Mouse (Mus musculus): ENCODE data around the gene Cbx6. TPM values are rescaled to one million over a fixed set of nuclear protein-coding genes. Genes with fewer than 3 reads are reported as not detected.
A peak's percentile ranks its signal among the peaks of the same experiment; 100 is the strongest.

Cbx6 gene
- 100 to 1,000 TPM; 412 to 417 TPM for total RNA-seq (2021)

DNA sequence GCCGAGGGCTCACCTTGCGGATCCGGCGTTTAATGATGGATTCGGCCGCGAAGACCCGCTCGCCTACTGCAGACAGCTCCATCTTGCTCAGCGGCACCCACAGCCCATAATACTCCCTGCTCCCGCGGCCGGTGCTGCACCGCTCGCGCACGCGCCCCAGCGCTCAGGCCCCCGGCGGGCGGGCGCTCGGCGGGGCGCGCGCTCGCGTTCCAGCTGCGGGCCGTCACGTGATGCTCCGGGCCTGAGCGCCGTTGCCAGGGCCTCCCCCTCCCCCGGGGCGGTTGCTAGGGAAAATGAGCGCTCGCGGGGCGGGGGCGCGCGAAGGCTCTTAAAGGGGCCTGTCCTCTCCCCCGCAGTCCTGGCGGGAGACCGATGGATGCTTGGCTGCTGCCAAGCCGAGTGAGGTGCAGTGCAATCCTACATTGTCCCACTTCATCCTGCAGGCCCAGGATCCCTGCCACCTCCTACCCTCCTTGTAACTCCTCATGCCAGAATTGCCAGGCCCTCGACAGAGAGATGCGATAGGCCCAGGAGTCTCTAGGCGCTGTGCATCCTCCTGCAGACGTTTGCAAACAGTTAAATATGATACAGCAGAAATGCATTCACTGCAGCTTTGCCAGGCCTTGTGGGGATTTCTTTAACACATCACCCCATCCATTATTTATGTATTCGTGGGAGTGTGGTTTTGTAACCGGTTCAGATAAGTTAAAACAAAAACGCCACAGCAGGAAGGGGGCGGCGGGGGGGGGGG, at the start of gene Cbx6, which contains the start of gene Npcd:
Cbx6 (minus strand) TSS at position 559 of the 751 bp plus-strand sequence.
Npcd (minus strand) TSS at position 108 of the 751 bp plus-strand sequence.
- DNase-seq (ENCODE audit: low spot score in 2 of 2) = peak; percentile 98 to 99
- intact Hi-C loops (cut with DNase I) = loop anchor here (2.0 to 5.0 kb wide), 5 partner anchors 64 to 248 kb away; partner anchors contain the start of gene Pdgfb

DNA sequence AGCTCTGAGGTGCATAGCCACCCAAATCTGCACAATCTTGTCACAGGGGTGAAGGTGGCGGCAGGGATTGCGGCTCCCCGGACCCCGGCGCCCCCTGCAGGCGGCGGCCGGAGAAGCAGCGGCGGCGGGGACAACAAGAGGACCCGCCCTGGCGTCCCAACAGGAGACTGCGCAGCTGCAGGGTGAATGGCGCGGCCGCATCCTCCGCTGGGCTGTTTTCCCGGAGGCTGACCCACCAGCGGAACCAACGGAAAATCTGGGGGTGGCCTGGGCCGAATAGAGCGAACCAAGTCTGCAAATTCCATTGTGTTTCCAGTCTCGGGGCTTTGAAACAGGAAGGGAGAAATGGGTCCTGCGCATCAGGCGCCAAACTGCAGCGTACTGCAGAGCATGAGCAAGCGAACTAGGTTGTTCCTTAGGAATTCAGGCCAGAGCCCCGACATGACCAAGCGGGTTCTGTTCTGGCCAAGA, 48.9 kb upstream of the Cbx6 start:
- peak; percentile 96 to 98 for DNase-seq (ENCODE audit: low spot score in 2 of 2)
- intact Hi-C loops (cut with DNase I) = loop anchor here (1.0 to 10.0 kb wide), 2 partner anchors 51 to 129 kb away; no protein-coding TSS in a partner anchor

DNA sequence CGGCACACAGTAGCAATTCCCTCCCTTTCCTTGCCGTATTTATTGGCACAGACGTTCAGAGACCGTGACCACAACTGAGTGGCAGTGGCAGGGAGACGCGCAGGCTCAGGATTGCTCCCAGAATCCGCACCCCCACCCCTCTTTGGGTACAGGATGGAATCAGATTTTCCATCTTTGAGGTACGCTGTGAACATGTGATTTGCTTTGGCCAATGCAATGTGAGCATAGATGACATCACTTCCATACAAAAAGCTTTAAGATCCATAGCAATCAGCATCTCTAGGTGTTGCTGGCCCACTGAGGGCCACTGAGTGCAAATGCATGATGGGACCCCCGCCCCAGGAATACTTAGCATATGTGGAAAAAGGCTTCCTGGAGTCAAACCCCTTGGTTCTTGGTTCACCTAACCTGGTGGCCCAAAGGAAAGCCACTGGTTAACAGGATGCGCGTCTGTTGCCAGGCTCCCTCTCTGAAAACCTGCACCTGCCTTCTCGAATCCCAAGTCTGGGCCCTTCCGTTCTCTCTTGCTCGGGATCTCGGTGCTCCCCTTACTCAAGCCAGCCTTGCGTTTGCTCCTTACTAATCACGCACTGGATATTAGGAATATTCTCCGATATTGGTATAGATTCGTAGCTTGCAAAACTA, 48.3 kb upstream of the Cbx6 start:
- intact Hi-C loops (cut with DNase I) = loop anchor here (1.0 to 10.0 kb wide), 2 partner anchors 50 to 128 kb away; no protein-coding TSS in a partner anchor
- peak; percentile 66 to 68 for DNase-seq (ENCODE audit: low spot score in 2 of 2)

DNA sequence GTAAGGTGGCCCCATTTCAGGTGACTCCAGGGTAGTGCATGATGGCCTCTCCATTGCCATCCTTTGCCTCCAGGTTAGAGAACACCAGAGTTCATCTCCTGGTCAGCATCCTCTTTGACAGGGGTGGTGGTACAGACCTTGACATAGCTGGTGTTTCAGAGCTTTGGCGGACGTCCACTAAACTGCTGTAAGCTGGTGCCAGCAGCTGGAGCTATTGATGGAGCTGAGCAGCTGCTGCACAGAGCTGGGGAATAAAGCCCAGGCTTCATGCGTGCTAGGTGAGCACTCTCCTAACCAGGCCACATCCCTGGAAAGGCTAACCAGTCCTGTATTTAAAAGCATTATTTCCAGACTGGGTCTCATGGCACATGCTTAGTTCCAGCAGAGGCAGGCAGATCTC, 46.0 kb upstream of the Cbx6 start:
- intact Hi-C loops (cut with DNase I) = loop anchor here (10.0 kb wide), 1 partner anchor 126 kb away; no protein-coding TSS in a partner anchor
- DNase-seq (ENCODE audit: low spot score in 2 of 2) = no peak

DNA sequence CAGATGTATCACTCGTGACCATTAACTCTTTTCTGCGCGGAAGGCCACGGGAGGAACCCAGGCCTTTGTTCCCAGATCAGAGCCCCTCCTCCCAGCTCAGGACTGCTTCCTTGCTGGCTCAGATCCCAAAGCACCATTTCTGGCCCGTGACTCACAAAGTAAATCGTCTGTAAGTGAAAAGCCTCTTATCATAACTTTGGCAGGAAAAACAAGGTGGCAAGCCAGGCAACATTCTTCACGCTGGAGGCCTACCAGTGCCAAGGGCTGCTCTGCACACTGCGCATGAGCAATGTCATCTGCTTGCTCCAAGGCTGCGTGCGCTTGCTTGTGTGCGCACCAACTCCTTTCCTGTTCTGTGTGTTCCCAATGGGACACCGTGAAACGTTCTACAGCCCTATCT, 44.8 kb upstream of the Cbx6 start:
- peak; percentile 70 to 73 for DNase-seq (ENCODE audit: low spot score in 2 of 2)
- intact Hi-C loops (cut with DNase I) = no loop called here

DNA sequence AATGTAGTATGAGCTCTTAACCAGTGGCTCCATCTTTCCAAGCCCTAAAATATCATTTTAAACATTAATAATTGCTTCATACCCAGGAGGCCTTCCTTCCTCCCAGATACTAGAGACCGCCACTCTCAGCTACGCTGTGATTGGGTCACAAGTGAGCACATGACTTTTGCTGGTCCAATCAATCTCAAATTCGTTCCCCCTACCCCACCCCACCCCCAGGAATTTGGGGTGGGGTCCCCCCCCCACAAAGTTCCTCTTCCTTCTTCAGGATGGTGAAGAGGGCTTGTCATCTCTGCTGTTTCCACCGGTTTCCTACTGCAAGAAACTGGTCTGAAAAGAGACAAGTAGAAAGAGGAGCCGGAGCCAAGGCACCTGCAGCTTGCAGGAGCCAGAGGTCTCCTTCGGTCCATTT, 44.2 kb upstream of the Cbx6 start:
- intact Hi-C loops (cut with DNase I) = no loop called here
- no peak for DNase-seq (ENCODE audit: low spot score in 2 of 2)

DNA sequence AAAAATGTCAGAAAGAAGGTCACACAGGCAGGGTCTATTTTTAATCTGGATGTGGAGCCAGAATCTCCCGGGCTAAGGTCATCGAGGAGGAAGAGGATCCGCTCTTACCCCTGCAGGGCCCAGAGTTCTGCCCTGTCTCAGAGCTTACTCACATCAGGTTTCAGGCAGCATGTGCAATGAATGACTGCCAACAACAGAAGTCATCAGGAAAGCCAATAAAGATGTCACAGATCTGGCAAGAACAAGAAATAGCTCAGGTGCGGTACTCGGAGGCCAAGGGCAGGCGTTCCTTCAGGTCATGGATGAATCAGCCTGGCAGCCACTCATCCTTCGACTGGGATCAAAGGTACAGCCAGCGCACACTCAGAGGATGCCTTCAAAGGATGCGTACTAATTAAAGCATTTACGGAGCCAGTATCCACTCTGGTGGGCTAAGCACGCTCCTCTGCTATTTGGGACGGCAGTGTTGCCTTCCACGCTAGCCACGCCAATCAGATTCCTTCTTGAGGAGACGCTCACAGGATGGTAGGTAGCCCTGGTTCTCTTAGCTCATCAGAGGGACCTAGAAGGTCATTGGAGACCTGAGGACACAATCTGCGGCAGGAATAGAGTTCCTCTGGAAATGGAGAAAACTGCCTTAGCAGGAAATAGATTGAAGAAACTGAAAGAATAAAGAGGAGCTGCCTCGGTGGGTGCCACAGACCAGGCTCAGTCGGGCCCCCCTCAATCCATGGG, 40.9 kb upstream of the Cbx6 start:
- intact Hi-C loops (cut with DNase I) = no loop called here
- DNase-seq (ENCODE audit: low spot score in 2 of 2) = no peak

DNA sequence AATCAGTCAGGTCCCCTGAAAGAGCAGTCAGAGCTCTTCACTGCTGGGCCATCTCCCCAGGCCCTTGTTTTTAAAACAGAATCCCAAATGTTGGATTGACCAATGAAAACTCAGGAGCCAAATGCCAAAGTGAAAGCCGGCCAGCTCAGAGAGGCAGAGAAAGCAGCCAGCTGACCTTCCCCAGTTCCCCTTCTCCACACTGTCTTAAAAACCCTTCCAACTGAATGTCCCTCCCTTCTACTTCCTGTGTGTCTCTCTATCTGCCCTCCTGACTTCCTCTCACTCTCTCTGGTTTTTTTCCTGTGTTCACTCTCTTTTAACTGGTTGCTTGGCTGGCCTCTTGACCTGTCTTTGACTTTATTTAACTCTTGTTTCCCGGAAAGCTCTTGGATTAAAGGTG, 39.5 kb upstream of the Cbx6 start:
- no peak for DNase-seq (ENCODE audit: low spot score in 2 of 2)
- intact Hi-C loops (cut with DNase I) = no loop called here

DNA sequence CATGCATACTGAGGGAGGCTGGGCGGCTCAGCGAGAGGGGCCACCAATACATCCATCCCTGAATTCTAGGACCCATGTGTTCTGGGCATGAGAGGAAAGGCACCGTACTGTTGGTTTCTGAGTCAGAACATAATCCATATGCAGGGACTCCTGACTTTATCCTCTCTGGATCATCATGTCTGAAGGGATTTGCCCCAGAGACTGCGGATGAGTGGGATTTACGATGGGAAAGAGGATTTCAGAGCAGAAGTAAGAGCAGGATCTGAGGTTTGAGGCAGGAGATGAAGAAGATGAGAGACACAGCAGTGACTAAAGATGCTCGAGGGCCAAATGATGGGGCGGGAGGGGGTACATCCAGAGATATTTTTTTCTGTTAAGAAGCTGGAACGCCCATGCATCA, 39.1 kb upstream of the Cbx6 start:
- intact Hi-C loops (cut with DNase I) = no loop called here

DNA sequence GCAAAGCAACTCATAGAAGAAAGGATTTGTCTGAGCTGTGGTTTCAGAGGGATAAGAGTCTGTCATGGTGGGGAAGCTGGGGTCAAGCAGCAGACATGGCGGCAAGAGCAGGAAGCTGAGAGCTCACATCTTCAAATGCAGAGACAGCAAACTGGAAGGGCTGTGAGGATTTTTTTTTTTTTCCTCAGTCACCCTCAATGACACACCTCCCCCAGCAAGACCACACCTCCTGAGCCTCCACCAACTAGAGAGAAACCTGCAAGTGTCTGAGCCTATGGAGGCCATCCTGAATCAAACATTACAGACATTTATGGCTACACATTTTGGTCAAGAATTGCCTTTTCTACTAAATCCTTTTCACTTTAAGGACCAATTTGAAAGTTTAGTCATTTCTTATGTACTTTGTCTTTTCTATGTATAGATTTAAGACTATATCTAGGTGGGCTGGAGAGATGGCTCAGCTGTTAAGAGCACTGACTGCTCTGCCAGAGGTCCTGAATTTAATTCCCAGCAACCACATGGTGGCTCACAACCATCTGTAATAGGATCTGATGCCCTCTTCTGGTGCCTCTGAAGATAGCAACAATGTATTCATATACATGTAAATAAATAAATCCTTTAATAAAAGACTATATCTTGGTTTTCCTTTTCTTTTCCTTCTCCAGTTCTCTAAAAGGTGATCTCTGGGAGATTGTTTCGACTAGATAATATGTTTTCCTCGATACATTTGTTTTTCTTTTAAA, 32.9 kb upstream of the Cbx6 start:
- intact Hi-C loops (cut with DNase I) = no loop called here
- DNase-seq (ENCODE audit: low spot score in 2 of 2) = no peak

More for the DNA sequence above, 39.1 kb upstream of the Cbx6 start:
- no peak for DNase-seq (ENCODE audit: low spot score in 2 of 2)

DNA sequence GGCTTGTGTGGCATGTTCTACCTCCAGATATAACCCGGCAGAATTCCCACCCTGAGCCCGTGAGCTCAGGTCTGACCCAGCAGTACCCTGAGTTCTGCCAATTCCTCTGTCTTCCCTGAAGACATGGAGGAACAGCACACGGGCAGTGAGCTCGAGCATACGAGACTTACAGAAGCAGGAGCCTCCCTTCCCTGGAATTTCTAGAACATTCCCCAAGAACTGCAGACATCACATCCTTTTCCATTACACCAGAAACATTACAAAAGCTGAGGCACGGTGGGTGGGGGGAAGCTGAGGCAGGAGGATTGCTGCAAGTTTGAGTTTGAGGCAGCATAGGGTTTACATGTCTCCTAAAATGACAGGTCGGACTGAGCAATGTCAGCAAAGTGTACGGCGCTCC, 25.3 kb upstream of the Cbx6 start:
- intact Hi-C loops (cut with DNase I) = no loop called here
- no peak for DNase-seq (ENCODE audit: low spot score in 2 of 2)

DNA sequence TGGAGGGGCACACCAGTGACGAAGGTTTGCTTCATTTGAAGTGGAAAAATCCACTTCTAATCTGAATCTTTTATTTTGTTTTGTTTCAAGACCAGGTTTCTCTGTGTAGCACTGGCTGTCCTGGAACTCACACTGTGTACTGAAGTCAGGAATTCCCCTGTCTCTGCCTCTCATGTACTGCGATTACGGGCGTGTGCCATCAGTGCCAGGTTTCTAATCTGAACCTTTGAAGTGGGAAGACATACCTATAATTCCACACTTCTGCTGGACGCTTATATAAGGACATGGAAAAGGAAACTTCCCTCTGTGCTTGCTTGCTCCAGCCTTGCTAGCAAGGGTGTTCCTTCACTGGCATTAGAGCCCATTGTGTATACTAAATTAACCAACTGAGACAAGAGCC, 24.5 kb upstream of the Cbx6 start:
- intact Hi-C loops (cut with DNase I) = no loop called here
- no peak for DNase-seq (ENCODE audit: low spot score in 2 of 2)

DNA sequence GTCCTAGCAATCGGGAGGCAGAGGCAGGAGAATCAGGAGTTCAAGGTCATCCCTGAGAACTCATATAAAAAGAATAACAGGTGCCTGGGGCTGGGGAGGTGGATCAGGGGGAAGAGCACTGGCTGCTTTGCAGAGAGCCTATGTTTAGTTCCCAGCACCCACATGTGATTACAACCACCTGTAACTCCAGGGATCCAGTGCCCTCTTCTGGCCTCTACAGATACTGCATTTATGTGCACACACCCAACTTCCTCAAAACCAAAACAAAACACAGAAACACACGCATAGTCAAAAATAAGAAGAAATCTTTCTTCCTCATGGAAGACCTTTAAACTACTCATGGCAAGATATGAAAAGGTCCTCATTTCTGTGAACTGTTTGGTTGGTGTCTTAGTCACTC, 15.7 kb upstream of the Cbx6 start:
- intact Hi-C loops (cut with DNase I) = no loop called here
- DNase-seq (ENCODE audit: low spot score in 2 of 2) = no peak

DNA sequence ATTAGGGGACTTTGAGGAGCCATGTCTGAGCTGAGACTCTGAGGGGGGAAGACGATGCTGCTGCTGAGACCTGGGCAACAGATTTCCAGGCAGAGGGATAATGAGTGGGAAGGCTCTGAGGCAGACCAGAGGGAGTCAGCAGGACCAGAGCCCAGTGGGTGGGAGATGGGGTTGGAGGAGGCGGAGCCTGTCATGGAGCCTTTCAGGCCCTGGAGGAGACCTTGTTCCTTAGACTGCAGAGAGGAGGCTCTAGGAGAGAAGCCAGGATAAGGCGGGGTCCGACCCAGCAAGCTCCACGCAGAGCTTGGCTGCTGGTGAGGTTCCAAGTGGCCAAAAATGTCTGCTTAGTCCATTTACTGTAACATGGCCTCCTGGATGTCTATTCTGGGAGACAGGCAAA, 12.6 kb upstream of the Cbx6 start:
- peak; percentile 28 to 45 for DNase-seq (ENCODE audit: low spot score in 2 of 2)

DNA sequence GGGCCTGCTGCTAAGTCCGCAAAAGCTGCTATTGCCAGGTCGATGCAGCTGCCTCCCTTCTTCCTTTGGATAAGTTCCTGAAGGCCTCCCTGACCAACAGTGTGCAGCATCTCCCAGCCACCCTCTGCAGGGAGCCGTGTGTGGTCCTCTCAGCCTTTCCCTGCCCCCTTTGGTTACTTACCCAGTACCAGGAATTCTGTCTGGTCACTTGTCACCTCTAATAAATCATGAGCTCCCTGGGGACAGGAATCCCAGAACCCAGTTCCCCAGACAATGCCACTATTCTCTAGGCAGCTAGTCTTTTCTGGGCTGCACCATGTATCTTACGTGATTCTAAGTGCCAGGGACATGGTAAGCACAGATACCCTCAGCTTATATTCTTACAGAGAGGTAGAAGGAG, 11.5 kb upstream of the Cbx6 start:
- intact Hi-C loops (cut with DNase I) = no loop called here
- no peak for DNase-seq (ENCODE audit: low spot score in 2 of 2)

More for the DNA sequence above, 12.6 kb upstream of the Cbx6 start:
- intact Hi-C loops (cut with DNase I) = no loop called here

DNA sequence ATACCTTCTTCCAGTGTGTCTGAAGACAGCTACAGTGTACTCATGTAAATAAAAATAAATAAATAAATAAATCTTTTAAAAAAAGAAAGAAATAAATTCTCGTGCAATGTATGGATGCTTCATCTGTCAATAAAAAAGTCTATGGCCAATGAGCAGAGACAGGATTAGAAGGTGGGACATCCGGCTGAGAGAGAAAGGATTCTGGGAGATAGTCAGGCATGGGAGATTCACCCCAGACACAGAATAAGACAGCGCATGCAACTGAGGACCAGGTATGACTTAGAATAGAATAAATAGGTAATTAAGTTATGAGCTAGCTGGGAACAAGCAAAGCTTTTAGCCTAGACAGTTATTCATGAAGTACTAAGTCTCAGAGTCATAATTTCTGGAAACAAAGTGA, 8.5 kb upstream of the Cbx6 start:
- intact Hi-C loops (cut with DNase I) = no loop called here
- DNase-seq (ENCODE audit: low spot score in 2 of 2) = no peak

DNA sequence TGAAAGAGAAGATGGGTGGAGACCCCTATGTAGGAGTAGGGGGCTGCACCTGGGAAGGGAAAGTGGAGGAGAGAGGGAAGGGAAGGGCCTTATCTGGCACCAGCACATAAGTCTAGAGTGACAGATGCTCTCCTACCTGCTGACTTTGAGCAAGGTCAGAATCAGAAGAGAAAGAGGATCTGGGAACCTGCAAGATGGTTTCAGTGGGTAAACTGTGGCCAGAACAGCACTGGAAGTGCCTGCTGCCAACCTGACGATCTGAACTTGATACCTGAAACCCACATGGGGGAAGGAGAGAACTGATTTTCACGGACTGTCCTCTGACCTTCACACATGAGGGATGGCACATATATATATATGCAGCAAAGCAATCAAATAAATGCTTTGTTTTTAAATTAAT, 5.8 kb upstream of the Cbx6 start:
- no peak for DNase-seq (ENCODE audit: low spot score in 2 of 2)
- intact Hi-C loops (cut with DNase I) = no loop called here

DNA sequence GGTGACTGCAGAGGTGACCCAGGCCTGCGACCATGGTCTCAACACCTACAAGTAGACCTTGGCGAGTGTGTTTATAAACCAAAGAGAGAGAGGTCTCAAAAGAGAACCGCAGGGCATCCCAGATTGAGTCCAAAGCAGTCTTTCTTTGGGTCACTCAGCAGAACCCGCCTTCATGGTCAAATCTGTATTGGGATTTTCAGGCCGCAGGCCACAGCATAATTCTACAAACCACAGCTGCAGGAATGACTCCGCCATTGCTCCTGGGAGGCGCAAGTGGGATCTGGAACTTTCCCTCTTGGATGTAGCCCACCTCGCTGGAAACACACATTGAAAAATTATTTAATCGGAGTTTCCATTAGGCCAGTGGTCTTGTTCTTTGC, 383 bp upstream of the Cbx6 start:
- DNase-seq (ENCODE audit: low spot score in 2 of 2) = no peak
- intact Hi-C loops (cut with DNase I) = loop anchor here (2.0 to 5.0 kb wide), 5 partner anchors 64 to 247 kb away; partner anchors contain the start of gene Pdgfb

Measured in left cerebral cortex, postnatal 36 days (tissue).